14 mouse cellular contexts compared by ENCODE assay signal in genomic region chr4:129850491-129850890, GRCm38 (mm10). TPM values are rescaled to one million over a fixed set of nuclear protein-coding genes. Genes with fewer than 3 reads are reported as not detected.
A peak's percentile ranks its signal among the peaks of the same experiment; 100 is the strongest.
DNase-seq lines count a peak whose midpoint lies in the region; ATAC-seq and TF ChIP-seq lines count a peak whose summit lies in the region.
"Had no signal": no experiment of that assay in that cellular context is flagged by ENCODE, and none has a peak within 500 bp of the region (broad histone marks: within the 10 kb centered on the region; RNA-seq: fewer than 3 reads in every experiment).

No protein-coding gene starts in this region.

- no peak overlapping the region for H3K27ac ChIP-seq in lung, embryonic 14.5 days (ENCODE audit: low read depth)
- no peak overlapping the region for H3K27ac ChIP-seq in limb, embryonic 13.5 days
- H3K27ac ChIP-seq: hindbrain, embryonic 12.5 days; lung, embryonic 15.5 days had no signal

- H3K9ac ChIP-seq in lung, embryonic 14.5 days: no peak overlapping the region
- no peak overlapping the region for H3K9ac ChIP-seq in limb, embryonic 13.5 days
- H3K9ac ChIP-seq: hindbrain, embryonic 12.5 days; lung, embryonic 15.5 days had no signal

- H3K36me3 ChIP-seq in lung, embryonic 14.5 days (ENCODE audit: insufficient read depth): peaks cover 51% of the 10 kb centered on the region
- H3K36me3 ChIP-seq in limb, embryonic 13.5 days: peaks cover 45% of the 10 kb centered on the region

- no peak overlapping the region for H3K4me2 ChIP-seq in lung, embryonic 14.5 days
- no peak overlapping the region for H3K4me2 ChIP-seq in limb, embryonic 13.5 days (replicated peaks)
- H3K4me2 ChIP-seq: hindbrain, embryonic 12.5 days; liver, embryonic 11.5 days; lung, embryonic 15.5 days had no signal

- DNase-seq in embryo, embryonic 10 days (ENCODE audit: low spot score): peak; percentile 49
- DNase-seq in embryo, embryonic 9.5 days (ENCODE audit: extremely low spot score): no peak
- DNase-seq in lung, embryonic 14.5 days: no peak
- no peak for DNase-seq in lung, postnatal 14 days
- DNase-seq in embryo, embryonic 10.5 days (ENCODE audit: low spot score): peak; percentile 55
- no peak for DNase-seq in T-cell, adult 2 months (ENCODE audit: low spot score)
- DNase-seq in right cerebral cortex, adult 18-20 months: no peak
- DNase-seq: adrenal gland, adult 8-10 months; cerebellum, adult 8-10 months; kidney, adult 18-20 months had no signal

- no peaks in the 10 kb centered on the region for H3K9me3 ChIP-seq in lung, embryonic 14.5 days (ENCODE audit: low read depth, low read length)
- no peaks in the 10 kb centered on the region for H3K9me3 ChIP-seq in limb, embryonic 13.5 days
- H3K9me3 ChIP-seq: hindbrain, embryonic 12.5 days; lung, embryonic 15.5 days had no signal

- no peak for ATAC-seq in lung, embryonic 14.5 days (ENCODE audit: insufficient read depth)
- ATAC-seq in limb, embryonic 13.5 days (ENCODE audit: low FRiP score, low read depth): 0 out of 2 replicates have a peak, but pooled peaks have one; percentile 40

- no peaks in the 10 kb centered on the region for H3K27me3 ChIP-seq in lung, embryonic 14.5 days (ENCODE audit: insufficient read depth, low read length)
- H3K27me3 ChIP-seq in limb, embryonic 13.5 days: no peaks in the 10 kb centered on the region
- H3K27me3 ChIP-seq: hindbrain, embryonic 12.5 days; lung, embryonic 15.5 days had no signal

- no peaks in the 10 kb centered on the region for H3K4me1 ChIP-seq in lung, embryonic 14.5 days (ENCODE audit: insufficient read depth)
- H3K4me1 ChIP-seq in limb, embryonic 13.5 days: peaks cover 4% of the 10 kb centered on the region
- H3K4me1 ChIP-seq: lung, embryonic 15.5 days had no signal

- no peak overlapping the region for H3K4me3 ChIP-seq in lung, embryonic 14.5 days (ENCODE audit: low read depth, low read length)
- no peak overlapping the region for H3K4me3 ChIP-seq in limb, embryonic 13.5 days
- H3K4me3 ChIP-seq: hindbrain, embryonic 12.5 days; lung, embryonic 15.5 days had no signal

- 86% methylated on average over 2 of the region's 2 CpGs for WGBS in lung, embryonic 14.5 days
- WGBS in limb, embryonic 13.5 days: 27% methylated on average over 2 of the region's 2 CpGs

- TF ChIP-seq CTCF in lung, embryonic 14.5 days (IDR thresholded peaks at IDR 0.05; ENCODE audit: low read depth): 0 out of 2 replicates have a peak, but pooled peaks have one; percentile 26

RNA-seq across cellular contexts. Expression of gene Ptp4a2, which starts 39.5 kb away (rescaled TPM):
- 291 and 336 TPM in 2 replicates for polyA plus RNA-seq in lung, embryonic 14.5 days (2014; fragmentation: Nextera tagmentation; extraction: Ambion mirVana)
- 370 and 392 TPM in 2 replicates for polyA plus RNA-seq in limb, embryonic 13.5 days (2015; fragmentation: Nextera tagmentation; extraction: Ambion mirVana)

Comparison
In these comparisons a context has a peak if more than half of its experiments do, and no peak if none do; other contexts are left out.
1. DNase-seq: peak in embryo, embryonic 10 days (single experiment) and embryo, embryonic 10.5 days (single experiment); none in embryo, embryonic 9.5 days (single experiment), lung, embryonic 14.5 days (single experiment), lung, postnatal 14 days (single experiment), T-cell, adult 2 months (single experiment) and right cerebral cortex, adult 18-20 months (single experiment).